Mouse (Mus musculus): ENCODE measurements at regions not wholly inside any gene's neighbourhood (a gene's known extent, or its start where the extent isn't known, plus 50 kb on each side); places are given as distances from the start of the nearest gene placed in this dataset.

DNA sequence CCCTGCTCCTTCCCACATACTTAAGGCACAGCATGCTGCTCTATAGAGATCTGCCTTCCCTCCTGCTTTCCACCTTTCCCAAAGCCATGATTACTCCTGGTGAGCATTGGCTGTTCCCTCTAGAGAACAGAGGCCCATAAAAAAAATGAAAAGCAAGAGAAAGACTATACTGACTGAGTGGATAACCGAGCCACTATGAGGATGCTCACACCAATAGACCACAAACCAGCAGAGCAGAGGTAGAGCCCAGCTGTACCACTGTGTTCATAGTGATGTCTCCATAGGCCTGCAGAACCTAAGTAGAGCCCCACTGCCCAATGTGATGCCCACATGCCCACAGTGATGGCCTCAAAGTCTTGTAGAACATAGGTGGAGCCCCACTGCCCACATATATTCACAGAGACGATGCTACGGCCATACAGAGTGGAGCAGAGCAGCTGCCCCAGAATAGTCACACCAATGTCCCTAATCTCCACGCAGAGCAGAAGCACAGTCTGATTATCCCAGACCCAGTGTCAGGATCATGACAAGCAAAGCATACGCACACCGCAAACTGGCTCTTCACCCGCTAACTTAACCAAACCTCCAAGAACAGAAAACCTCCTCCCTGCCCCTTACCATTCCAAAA is 174.8 kb upstream of the Nr4a3 start:
- DNase-seq (ENCODE audit: low spot score in 2 of 2): no peak

DNA sequence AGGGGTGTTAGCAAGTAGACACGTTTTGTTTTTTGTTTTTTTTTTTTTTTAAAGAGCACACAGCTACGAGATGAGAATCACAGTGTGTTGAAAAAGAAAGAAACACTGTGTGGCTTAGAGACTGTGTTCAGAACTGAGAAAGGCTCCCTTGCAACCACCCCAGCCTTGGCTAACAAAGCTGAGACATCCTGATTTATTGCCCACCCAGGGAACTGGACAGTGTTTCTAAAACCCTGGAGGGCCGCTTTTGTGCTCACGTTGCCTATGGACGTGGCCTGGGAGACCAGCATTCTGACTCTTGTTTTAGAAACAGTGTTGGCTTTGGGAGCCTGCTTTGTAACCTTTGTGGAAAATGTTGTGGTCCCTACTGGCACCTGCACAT is 174.3 kb upstream of the Nr4a3 start:
- no peak for DNase-seq (ENCODE audit: low spot score in 2 of 2)

DNA sequence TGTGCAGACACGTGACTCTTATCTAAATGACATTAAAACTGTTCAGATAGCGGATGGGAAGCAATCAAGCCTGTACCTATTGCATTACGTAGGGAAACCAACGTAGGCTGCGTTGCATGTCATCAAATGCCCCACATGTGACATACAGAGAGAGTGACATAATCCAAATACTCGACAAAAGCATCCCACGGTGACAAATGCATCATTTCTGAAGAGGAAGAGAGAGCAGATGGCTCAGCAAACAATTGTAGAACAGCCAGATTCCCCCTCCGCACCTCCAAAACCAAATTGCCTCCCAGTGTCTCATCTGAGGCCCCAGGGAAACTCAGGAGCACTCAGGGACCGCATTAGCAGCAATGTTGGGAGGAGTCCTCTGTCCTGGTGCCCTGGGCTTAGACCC is 163.4 kb upstream of the Nr4a3 start:
- DNase-seq (ENCODE audit: low spot score in 2 of 2): no peak

DNA sequence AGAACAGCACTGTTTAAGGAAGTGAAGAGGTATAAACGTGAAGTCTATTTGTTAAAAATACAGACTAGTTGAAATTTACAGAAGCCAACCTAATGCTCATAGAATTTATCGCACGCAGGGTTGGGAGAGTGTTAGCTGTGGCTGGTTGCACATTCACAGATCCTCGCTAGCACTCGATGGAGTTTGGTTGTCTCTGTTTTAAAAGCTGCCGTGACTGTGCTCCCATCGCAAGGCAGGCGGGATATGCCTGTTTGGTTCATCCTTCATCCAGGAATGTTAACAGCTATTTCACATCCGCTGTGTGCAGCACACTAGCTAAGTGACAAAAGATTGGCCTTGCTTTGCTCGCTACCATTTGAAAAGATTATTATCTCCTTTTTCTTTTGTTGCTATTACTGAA is 162.9 kb upstream of the Nr4a3 start:
- DNase-seq (ENCODE audit: low spot score in 2 of 2): no peak

DNA sequence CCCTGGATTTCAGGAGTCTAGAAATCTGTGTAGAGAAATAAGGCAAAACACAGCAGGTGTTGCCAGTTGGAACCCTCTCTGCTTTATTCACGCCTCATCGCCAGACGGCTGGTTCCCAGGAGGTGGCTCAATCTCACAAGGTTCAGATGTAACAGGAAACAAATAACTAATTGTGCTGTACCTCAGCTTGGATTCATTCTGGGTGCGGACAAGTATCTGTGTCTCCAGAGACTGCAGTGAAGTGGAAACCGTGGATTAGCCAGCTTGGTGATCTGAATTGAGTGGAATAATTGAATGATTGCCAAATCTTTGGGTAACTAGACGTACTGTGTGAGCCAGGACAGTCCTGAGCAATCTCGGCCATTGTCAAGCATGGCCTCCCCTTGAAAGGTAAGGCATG is 145.4 kb upstream of the Nr4a3 start:
- DNase-seq (ENCODE audit: low spot score in 2 of 2): no peak

DNA sequence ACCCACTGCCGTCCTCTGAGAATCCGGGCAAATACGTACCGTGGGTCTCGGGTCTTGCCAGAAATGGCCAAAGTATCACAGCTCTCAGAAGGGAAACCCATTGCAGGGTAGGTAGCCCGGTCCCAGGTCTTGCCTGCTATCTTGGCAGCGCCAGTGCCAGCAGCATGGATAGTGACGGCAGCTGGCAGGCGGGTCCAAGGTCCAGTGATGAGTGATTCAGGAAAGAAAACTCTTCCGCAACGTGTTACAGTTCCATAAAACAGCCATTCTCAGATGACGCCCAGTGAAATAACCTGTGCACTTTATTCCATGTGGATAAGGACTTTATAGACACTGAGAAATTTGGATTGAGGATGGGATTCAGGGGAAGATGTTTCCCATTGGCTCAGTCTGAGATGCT is 142.2 kb upstream of the Nr4a3 start:
- no peak for DNase-seq (ENCODE audit: low spot score in 2 of 2)

DNA sequence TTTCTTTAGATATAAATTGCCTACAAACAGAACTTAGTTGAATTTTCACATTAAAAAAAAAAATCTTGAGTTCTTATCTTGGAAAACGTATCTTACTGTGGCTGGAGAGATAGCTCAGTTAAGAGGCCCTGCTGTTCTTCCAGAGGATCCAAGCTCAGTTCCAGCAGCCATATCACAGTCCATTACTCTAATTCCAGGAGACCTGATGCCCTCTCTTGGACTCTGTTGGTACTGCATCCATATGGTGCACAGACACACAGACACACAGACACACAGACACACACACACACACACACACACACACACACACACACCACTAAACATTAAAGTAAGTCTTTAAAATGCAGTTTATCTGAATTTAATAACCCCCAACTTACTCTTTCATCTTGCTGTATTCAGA is 132.7 kb upstream of the Nr4a3 start:
- DNase-seq (ENCODE audit: low spot score in 2 of 2): no peak

DNA sequence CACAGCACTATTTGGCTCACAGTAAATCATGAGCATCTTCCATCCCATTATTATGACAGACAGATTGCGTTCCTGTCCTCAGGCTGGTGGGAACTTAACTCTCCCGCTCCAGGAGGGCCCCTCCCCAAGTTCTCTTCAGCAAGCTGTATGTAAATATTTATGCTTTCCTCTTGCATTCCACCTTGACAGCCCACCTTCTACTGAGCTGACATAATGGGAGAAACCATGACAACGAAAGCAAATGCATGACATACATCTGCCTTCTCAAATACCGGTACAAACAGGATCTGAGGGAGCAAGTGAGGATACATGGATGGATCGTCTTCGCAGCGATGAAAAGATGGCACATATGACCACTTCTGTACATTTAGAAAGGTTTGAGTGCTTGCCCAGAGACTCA is 125.4 kb upstream of the Nr4a3 start:
- no peak for DNase-seq (ENCODE audit: low spot score in 2 of 2)

DNA sequence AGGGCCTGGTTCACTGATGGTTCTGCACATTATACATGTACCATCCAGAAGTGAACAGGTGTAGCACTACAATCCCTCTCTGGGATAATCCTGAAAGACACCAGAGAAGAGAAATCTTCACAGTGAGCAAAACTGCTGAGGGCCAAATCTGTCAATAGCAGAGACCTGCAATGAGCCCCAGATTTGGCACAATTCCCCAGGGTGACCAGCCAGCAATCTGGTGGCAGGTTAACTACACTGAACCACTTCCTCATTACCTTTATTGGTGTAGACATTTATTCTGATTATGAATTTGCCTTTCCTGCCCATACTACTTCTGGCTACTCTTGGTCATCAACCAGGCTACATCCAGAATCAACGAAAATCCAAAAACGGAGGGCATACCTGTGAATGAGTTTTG is 113.5 kb upstream of the Nr4a3 start:
- DNase-seq (ENCODE audit: low spot score in 2 of 2): no peak

DNA sequence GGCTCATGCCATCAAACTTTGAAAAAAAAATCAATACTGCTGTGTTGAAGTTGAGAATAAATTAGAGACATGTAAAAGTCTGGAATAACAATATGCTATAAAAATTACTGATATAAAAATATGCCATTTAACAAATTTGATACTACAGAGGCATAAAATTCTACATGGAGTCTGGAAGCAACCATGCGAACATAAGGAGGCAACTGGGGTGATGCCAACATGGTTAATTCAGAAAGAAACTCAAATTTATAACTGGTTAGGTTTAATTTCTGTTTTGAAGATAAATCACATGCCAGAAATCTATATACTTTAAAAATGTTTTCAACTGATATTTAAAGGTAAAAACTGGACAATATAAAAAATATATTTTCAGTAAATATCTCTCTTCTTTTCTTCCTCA is 111.4 kb upstream of the Nr4a3 start:
- DNase-seq (ENCODE audit: low spot score in 2 of 2): no peak

DNA sequence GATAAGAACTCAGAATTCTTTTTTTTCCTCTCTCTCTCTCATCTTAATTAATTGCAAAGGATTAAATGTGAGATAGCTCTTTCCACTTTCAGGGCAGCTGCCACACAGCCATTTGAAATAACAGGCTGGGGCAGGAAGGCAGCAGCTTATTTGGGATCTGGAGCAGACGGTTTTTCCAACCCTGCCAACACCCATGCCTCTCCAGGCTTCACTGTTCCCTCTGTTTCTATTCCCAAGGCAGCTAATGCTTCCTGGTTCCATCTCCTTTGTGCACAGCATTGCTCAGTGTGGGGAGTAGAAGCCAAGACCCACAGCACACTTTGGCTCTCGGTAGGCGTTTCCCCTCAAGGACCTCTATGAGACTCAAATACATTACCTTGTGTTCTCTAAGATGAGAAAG is 109.4 kb upstream of the Nr4a3 start:
- no peak for DNase-seq (ENCODE audit: low spot score in 2 of 2)

DNA sequence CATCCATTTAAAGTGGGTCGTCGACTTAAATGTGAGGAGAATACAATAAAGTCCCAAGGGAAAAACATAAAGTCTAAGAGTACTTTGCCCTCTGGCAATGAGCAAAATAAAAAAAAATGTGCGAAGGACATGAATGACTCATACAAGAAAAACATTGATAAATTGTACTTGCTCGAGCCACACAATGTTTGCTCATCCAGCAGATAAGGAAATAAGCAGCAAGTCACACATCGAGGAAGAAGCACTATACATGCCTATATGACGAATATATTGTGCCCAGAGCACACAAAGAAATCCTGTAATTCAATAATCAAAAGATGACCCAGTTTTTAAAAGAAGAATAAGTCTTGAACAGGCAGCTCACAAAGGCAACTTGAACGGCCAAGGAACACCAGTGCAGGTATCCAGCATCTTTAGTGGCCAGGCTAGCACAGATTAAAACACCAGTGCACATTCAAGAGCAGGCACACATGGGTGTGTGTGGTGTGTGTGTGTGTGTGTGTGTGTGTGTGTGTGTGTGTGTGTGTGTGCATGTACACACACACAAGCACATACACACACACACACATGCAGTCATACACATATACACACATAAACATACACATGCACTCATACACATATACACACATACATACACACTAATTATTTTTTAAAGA is 108.4 kb upstream of the Nr4a3 start:
- no peak for DNase-seq (ENCODE audit: low spot score in 2 of 2)

DNA sequence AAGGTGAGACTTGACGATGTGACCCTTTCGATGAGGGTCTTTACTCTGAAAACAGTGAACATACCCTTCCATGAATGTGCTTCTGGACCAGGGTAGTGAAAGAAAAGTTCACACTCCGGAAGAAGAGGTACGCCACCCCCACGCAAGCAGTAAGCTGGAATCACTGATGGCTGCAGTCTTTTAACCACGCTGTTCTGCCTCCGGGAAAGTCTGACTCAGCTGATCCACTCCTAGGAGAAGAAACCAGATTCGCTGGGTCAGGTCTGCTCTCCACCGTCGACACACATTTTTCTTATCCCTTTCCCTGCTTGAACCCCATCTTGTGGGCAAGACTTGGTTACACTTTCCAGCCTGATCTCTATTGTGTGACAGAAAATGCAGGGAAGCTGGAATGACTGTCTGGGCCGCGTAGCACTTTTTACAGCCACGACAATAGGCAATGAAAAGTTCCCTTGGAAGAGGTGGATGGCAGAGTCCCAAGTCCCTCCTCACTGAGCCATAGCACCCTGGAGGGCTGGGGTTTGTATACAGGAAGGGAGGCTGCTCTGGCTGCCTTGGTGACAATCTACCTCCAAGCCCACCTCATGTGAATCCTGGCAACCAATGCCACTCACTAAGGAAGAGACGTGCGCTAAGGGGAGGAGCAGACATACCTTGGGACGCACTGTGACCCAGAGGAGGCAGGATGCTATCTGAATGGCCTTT is 96.9 kb upstream of the Nr4a3 start:
- no peak for DNase-seq (ENCODE audit: low spot score in 2 of 2)

DNA sequence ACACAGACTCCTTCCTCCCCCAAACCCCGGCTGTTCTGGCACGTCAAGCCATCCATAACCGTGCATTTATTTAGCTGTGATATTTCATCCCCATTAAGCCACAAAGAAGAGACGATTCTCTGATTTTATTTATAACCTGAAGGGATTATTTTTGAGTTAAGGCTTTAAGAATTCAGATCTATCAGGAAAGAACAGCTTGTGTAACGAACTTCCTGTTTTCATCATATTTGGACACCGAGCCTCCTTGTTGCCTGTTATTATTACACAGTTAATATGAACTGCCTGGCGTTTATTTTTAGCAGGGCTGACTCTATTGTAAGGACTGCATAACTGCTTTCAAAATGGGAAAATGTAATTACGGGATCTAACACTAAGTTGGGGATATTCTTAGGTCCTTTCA is 96.2 kb upstream of the Nr4a3 start:
- no peak for DNase-seq (ENCODE audit: low spot score in 2 of 2)

DNA sequence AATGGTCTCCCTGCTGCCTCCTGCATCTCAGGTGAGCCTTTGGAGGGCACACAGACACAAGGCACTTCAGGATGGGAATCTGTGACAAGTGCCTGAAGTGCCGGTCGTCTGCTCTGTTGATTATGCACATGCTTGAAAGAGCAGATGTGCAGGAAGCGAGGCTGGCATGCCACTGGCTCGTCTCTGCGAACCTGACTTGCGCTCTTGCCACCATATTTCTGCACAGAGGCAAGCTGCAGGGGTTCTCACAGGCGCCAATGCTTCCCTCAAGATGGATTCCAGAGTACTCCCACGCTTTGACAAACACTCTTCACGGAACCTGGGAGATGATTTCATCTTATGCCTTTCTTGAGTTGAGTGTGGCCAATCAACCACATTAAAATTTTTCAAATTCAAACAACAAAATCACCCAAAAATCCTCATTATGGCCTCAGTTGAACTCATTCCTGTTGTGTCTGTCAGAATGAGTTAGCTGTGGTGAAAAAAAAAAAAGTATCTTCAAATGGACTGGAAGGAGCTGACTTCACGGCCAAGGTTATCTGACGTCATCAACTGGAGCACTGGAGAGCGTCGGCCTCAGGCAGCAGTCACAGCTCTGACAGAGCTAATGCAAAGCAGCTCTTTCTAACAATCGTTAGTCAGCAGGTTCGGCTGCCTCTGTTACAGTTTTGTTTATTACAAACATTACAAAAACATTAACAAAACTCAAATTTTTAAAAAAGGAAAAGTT is 90.2 kb upstream of the Nr4a3 start:
- no peak for DNase-seq (ENCODE audit: low spot score in 2 of 2)

DNA sequence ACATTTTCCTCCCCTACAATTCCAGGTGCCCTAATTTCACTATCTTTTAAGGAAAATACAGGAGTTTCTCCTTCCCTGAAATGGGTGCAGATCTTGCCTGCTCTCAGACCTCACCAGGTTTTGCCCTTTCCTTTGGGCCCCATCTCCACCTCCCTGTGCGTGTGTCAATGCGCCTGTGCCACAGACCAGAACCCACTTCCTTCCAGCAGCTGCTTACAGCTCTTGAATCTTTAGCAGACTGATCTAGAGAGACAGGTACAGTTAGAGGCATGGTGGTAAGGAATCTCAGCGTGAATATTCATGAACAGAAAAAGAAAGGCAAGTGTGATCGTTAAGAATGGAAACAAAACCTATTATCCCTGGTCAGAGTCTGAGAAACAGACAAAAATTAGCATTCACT is 80.3 kb upstream of the Nr4a3 start:
- no peak for DNase-seq (ENCODE audit: low spot score in 2 of 2)

DNA sequence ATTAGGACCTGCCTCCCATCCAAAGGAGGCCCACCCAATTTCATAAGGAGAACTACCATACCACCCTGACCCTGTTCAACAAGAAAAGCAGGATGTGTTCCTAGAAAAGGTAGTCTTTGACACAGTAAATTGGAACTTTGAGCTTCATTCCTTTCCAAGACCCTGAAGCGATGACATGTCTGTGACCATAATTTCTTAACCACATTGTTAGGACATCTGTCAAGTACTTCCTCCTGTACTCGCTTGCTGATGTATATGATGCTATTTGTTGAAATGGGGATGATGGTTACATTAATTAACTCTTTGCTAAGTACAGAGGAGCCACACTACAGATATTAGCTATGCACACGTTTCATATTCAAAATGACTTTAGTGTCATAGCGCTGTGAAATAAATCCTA is 73.1 kb upstream of the Nr4a3 start:
- DNase-seq (ENCODE audit: low spot score in 2 of 2): no peak

DNA sequence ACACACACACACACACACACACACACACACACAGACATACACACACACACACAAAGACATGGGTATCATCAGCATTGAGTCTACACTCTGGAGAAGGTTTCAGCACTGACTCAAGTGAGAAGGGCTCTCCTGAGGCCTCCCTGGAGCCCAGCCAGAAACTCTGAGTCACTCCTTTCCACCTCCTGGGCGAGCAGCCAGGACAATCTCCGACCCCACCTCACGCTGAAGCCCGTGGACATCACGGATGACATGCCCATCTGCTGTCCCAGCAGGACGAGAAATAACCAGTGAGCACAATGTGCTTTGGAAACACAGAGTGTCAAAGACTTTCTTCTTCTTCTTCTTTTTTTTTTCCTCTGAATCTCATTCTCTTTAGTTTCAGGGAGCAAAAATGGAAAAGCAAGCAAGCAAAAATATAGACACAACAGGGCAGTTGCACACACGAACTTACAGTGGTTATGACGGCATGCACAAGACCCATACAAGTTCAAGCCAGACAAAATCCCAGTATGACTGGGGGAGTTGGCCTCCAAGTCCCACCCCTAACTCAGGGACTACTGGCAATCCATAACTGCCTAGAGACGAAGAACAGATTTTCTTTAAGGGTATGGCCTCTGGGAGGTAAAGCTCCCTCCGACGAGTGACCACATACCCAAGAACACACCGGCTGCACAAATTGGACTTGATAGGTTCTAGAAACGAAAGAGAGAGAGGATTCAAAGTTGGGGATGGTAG is 65.2 kb upstream of the Nr4a3 start:
- no peak for DNase-seq (ENCODE audit: low spot score in 2 of 2)
